Mouse (Mus musculus): Measurements from ENCODE around the gene Cryzl1. TPM values are rescaled to one million over a fixed set of nuclear protein-coding genes. Genes with fewer than 3 reads are reported as not detected.

Gene Cryzl1
- polyA plus RNA-seq (2017; shearing (Covaris generic)): 10 to 100 TPM; 67.0 to 69.8 TPM

- ATAC-seq: peak; percentile 84
These were observed at the start of gene Cryzl1 for GRCm38 (mm10) chr16:91728123-91729065. Cryzl1 (minus strand) TSS chr16:91728975.

- no peak for ATAC-seq
These were observed 43.8 kb upstream of the Cryzl1 start for GRCm38 (mm10) chr16:91772586-91772985.

GRCm38 (mm10) chr16:91771334-91771733 is 42.6 kb upstream of the Cryzl1 start:
- no peak for ATAC-seq

GRCm38 (mm10) chr16:91770662-91771061 is 41.9 kb upstream of the Cryzl1 start:
- no peak for ATAC-seq

GRCm38 (mm10) chr16:91769911-91770310 is 41.1 kb upstream of the Cryzl1 start:
- no peak for ATAC-seq

- ATAC-seq: no peak
These were observed 39.8 kb upstream of the Cryzl1 start for GRCm38 (mm10) chr16:91768586-91768985.

GRCm38 (mm10) chr16:91767165-91767701 is 38.5 kb upstream of the Cryzl1 start:
- no peak for ATAC-seq

- no peak for ATAC-seq
These were observed 37.0 kb upstream of the Cryzl1 start for GRCm38 (mm10) chr16:91765816-91766210.

- ATAC-seq: no peak
These were observed 36.5 kb upstream of the Cryzl1 start for GRCm38 (mm10) chr16:91765121-91765815.

- ATAC-seq: no peak
These were observed 35.6 kb upstream of the Cryzl1 start for GRCm38 (mm10) chr16:91764414-91764813.

GRCm38 (mm10) chr16:91763975-91764374 is 35.2 kb upstream of the Cryzl1 start:
- no peak for ATAC-seq

- ATAC-seq: no peak
These were observed 33.7 kb upstream of the Cryzl1 start for GRCm38 (mm10) chr16:91762476-91762875.

GRCm38 (mm10) chr16:91761761-91762160 is 33.0 kb upstream of the Cryzl1 start:
- ATAC-seq: no peak

GRCm38 (mm10) chr16:91761202-91761601 is 32.4 kb upstream of the Cryzl1 start:
- ATAC-seq: no peak

GRCm38 (mm10) chr16:91754957-91755356 is 26.2 kb upstream of the Cryzl1 start:
- ATAC-seq: peak; percentile 78

GRCm38 (mm10) chr16:91753611-91754010 is 24.8 kb upstream of the Cryzl1 start:
- no peak for ATAC-seq

GRCm38 (mm10) chr16:91751644-91752385 is 23.0 kb upstream of the Cryzl1 start:
- no peak for ATAC-seq

- ATAC-seq: no peak
These were observed 18.8 kb upstream of the Cryzl1 start for GRCm38 (mm10) chr16:91747567-91747966.

GRCm38 (mm10) chr16:91746101-91746950 is 17.6 kb upstream of the Cryzl1 start:
- no peak for ATAC-seq

GRCm38 (mm10) chr16:91743055-91743454 is 14.3 kb upstream of the Cryzl1 start:
- no peak for ATAC-seq

GRCm38 (mm10) chr16:91740918-91741255 is 12.1 kb upstream of the Cryzl1 start:
- no peak for ATAC-seq

Data from activated CD4-positive, CD25-positive, alpha-beta regulatory T cell, adult 4 months (primary cell).